Mouse (Mus musculus): ENCODE results near the gene Map4. TPM values are rescaled to one million over a fixed set of nuclear protein-coding genes. Genes with fewer than 3 reads are reported as not detected.
A peak's percentile ranks its signal among the peaks of the same experiment; 100 is the strongest.
"Not testable (repeated sequence)": the region's sequence is repeated elsewhere in the genome, so short reads cannot be mapped to it uniquely, and the experiment has no call there.

The Map4 gene
- polyA plus RNA-seq, 1 experiment from 2014 or later, result 82.4 TPM

DNA sequence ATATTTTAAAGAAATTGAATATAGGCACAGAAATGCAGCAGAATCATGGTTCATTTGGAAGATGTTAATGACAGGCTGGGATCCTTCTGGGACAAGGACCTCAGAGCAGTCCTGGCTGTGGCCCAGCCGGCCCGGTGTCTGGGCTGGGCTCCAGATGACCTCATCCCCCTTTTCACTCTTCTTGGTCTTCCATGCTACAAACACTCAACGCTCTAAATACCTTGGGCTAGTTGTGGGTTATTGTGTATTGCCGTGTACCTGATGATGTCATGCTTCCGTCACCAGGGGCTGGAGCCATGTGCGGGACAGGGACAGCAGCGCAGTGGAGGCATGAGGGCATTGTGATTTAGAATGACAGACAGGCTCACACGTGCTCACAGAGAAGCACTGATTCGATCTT, 139.1 kb downstream of the Map4 start:
- Histone ChIP-seq H3K4me3 (replicated peaks) (no peak overlapping the region), H3K27me3 (no peaks in the 10 kb centered on the region), H3K27ac (replicated peaks) (no peak overlapping the region), H3K9me3 (replicated peaks) (no peaks in the 10 kb centered on the region), H3K9ac (no peak overlapping the region), H3K4me1 (no peaks in the 10 kb centered on the region), H3K36me3 (peaks cover 75% of the 10 kb centered on the region), H3K4me2 (replicated peaks) (no peak overlapping the region)
- ATAC-seq (ENCODE audit: insufficient number of reproducible peaks, low FRiP score, low TSS enrichment, low read depth), result no peak
- 83% methylated on average over 9 of the region's 9 CpGs for WGBS

DNA sequence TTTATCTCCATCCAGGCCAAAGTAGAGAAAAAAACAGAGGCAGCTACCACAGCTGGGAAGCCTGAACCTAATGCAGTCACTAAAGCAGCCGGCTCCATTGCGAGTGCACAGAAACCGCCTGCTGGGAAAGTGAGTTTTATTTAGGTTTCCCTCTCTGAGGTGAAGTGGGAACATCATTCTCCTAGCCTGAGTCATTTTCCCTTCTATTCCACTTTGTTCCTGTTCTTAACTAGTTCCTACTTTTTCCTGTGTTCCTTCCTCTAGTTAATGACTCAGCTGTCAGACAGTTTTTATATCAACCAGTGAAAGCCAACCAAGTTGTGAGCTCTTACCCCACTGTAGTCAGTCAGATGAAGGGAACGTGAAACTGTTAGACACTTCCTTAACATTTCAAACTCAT, 139.8 kb downstream of the Map4 start:
- no peak overlapping the region; the same call in 1 of the 2 replicates for H3K27ac ChIP-seq (replicated peaks)
- H3K4me3 ChIP-seq (replicated peaks), result no peak overlapping the region
- H3K9ac ChIP-seq, result no peak overlapping the region
- ATAC-seq (ENCODE audit: insufficient number of reproducible peaks, low FRiP score, low TSS enrichment, low read depth), result no peak
- H3K4me1 ChIP-seq, result no peaks in the 10 kb centered on the region
- WGBS, result 86% methylated on average over 4 of the region's 4 CpGs
- no peak overlapping the region for H3K4me2 ChIP-seq (replicated peaks)
- no peaks in the 10 kb centered on the region for H3K27me3 ChIP-seq
- H3K9me3 ChIP-seq (replicated peaks), result no peaks in the 10 kb centered on the region
- peaks cover 73% of the 10 kb centered on the region for H3K36me3 ChIP-seq

DNA sequence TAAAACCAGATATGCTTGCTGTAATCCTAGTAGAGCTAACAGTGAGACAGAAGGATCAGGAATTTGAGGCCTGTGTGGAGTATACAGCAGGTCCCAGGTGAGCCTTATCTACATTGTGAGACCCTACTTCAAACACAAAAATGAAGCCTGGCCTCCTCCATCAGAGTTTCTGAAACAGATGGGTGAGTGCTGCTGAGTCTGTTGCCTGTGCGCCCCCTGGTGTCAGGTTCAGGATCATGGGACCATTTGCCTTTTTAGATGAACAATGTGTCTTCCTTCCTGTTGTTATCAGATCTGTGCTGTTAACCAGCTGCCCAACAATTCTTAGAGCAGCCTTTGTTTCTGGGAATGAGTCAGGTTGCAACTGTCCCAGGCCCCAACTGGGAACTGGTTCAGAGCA, 140.6 kb downstream of the Map4 start:
- Histone ChIP-seq H3K9ac (no peak overlapping the region), H3K4me3 (replicated peaks) (no peak overlapping the region), H3K36me3 (peaks cover 71% of the 10 kb centered on the region), H3K27me3 (no peaks in the 10 kb centered on the region), H3K9me3 (replicated peaks) (no peaks in the 10 kb centered on the region), H3K4me1 (no peaks in the 10 kb centered on the region), H3K4me2 (replicated peaks) (no peak overlapping the region), H3K27ac (replicated peaks) (no peak overlapping the region)
- no peak for ATAC-seq (ENCODE audit: insufficient number of reproducible peaks, low FRiP score, low TSS enrichment, low read depth)
- WGBS, result 5% methylated on average over 1 of the region's 1 CpGs

DNA sequence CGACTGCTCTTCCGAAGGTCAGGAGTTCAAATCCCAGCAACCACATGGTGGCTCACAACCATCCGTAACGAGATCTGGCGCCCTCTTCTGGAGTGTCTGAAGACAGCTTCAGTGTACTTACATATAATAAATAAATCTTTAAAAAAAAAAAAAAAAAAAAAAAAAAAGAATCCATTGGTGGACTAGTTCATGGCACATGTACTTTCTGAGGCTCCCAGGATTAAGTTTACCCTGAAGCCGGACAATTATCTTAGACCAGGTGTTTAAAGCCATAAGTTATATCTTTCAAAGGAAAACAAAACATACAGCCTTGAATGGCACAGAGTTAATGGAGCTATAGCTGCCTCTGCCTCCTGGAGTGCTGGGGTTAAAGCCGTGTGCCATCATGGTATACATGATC, 145.2 kb downstream of the Map4 start:
- ATAC-seq (ENCODE audit: insufficient number of reproducible peaks, low FRiP score, low TSS enrichment, low read depth); H3K27ac ChIP-seq (replicated peaks); H3K4me2 ChIP-seq (replicated peaks); H3K27me3 ChIP-seq; H3K9me3 ChIP-seq (replicated peaks); H3K4me1 ChIP-seq; H3K4me3 ChIP-seq (replicated peaks); H3K9ac ChIP-seq: not testable (repeated sequence)
- H3K36me3 ChIP-seq, result peaks cover 73% of the 10 kb centered on the region
- WGBS, result 73% methylated on average over 6 of the region's 7 CpGs

DNA sequence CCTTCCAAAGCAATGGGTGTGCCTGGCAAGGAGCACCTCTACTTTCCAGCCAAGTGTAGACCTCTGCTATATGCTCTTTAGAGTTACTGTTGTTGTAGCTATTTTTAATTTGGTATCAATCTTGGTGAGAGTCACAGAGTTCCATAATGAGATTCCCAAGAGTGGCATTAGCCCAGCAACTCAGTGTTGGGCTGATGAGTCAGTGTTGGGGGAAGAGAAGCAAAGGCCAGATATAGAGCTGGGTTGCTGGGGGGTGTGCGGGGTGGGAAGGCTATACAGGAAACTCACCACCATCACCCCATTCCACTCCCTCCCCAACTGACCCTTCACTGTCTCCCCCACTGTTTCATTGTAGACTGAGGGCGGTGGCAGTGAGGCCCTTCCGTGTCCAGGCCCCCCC, 149.8 kb downstream of the Map4 start:
- Histone ChIP-seq H3K4me3 (replicated peaks) (no peak overlapping the region), H3K9me3 (replicated peaks) (no peaks in the 10 kb centered on the region)
- WGBS, result 85% methylated on average over 3 of the region's 3 CpGs

DNA sequence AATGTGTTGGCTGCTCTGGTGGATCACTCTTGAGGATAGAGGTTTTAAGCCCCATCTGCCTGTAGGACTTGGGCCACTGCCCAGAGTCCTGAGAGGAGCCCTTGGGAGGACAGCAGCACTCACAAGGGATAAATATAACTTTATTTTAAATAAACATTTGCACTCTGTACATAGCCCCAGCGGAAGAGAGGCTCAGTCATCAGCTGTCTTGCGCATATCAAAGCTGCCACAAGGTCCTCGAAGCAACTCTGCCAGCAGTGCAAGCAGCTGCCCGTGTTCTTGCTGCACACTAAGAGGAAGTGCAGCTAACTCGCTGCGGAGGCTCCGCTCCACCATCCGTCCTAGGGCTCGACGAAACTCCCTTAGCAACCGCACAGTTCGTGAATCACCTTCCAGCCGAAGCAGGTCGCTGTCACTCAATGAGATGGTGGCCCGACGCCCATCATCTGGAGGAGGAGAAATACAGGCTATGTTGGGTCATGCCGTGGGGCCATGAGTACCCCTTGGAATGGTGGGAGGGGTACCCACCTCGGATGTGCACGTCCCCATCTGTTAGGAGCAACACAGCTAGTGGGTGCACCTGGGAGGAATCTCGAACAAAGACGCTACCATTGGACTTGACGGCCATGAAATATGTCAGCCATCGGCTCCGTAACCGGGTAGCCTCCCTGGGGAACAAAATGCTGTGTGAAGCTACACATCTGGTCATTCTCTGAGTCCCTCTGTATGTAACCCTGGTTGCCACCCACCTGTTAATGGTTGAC, 153.1 kb downstream of the Map4 start:
- H3K27ac ChIP-seq (replicated peaks), result peak overlapping the region; percentile 51; the same call in 1 of the 2 replicates
- no peaks in the 10 kb centered on the region for H3K9me3 ChIP-seq (replicated peaks)
- H3K36me3 ChIP-seq, result peaks cover 99% of the 10 kb centered on the region
- H3K4me3 ChIP-seq (replicated peaks), result no peak overlapping the region
- H3K27me3 ChIP-seq, result no peaks in the 10 kb centered on the region
- no peaks in the 10 kb centered on the region for H3K4me1 ChIP-seq
- no peak overlapping the region for H3K9ac ChIP-seq
- WGBS, result 84% methylated on average over 25 of the region's 25 CpGs
- peak; percentile 64 for ATAC-seq (ENCODE audit: insufficient number of reproducible peaks, low FRiP score, low TSS enrichment, low read depth)
- no peak overlapping the region for H3K4me2 ChIP-seq (replicated peaks)

More for the DNA sequence above, 149.8 kb downstream of the Map4 start:
- no peak for ATAC-seq (ENCODE audit: insufficient number of reproducible peaks, low FRiP score, low TSS enrichment, low read depth)
- Histone ChIP-seq H3K27ac (replicated peaks) (no peak overlapping the region), H3K4me2 (replicated peaks) (no peak overlapping the region), H3K36me3 (peaks cover 92% of the 10 kb centered on the region), H3K27me3 (no peaks in the 10 kb centered on the region), H3K4me1 (no peaks in the 10 kb centered on the region), H3K9ac (no peak overlapping the region)

DNA sequence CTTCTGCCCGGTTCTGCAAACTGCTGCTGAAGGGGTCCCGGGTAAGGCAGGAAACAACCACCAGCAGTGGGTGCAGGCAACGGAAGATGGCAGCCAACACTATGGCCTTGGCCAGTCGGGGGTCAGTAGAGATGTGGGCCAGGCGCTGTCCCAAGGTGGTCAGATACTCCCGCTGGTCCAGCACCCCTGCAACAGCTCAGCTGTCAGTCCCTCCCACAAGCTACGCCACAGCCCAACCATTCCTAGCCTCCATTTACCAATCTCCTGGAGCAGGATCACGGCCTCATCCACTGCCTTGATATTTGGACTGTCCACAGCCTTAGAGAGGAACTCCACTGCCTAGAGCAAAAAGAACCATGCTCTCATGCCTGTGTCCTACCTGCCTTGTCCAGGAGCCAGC, 154.4 kb downstream of the Map4 start:
- ATAC-seq (ENCODE audit: insufficient number of reproducible peaks, low FRiP score, low TSS enrichment, low read depth), result no peak
- no peak overlapping the region for H3K4me3 ChIP-seq (replicated peaks)
- H3K4me1 ChIP-seq, result no peaks in the 10 kb centered on the region
- peaks cover 100% of the 10 kb centered on the region for H3K36me3 ChIP-seq
- no peaks in the 10 kb centered on the region for H3K27me3 ChIP-seq
- H3K9me3 ChIP-seq (replicated peaks), result no peaks in the 10 kb centered on the region
- H3K4me2 ChIP-seq (replicated peaks), result no peak overlapping the region
- H3K27ac ChIP-seq (replicated peaks), result no peak overlapping the region
- WGBS, result 90% methylated on average over 8 of the region's 8 CpGs
- H3K9ac ChIP-seq, result no peak overlapping the region

DNA sequence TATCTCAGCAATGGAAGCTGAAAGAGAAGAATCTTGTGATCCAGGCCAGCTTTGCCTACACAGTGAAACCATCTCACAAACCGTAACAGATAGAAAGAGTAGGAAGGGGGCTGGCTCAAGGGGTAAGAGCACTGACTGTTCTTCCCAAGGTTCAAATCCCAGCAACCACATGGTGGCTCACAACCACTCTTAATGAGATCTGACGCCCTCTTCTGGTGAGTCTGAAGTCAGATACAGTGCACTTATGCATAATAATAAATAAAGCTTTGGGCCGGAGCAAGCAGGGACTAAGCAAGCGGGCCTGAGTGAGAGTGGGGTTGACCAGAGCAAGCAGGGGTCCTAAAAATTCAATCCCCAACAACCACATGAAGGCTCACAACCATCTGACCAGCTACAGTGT, 162.0 kb downstream of the Map4 start:
- Histone ChIP-seq H3K4me2 (replicated peaks) (no peak overlapping the region), H3K36me3 (peaks cover 92% of the 10 kb centered on the region), H3K27me3 (no peaks in the 10 kb centered on the region), H3K4me1 (no peaks in the 10 kb centered on the region), H3K27ac (replicated peaks) (no peak overlapping the region), H3K4me3 (replicated peaks) (no peak overlapping the region), H3K9ac (no peak overlapping the region), H3K9me3 (replicated peaks) (no peaks in the 10 kb centered on the region)
- ATAC-seq (ENCODE audit: insufficient number of reproducible peaks, low FRiP score, low TSS enrichment, low read depth), result no peak
- 87% methylated on average over 4 of the region's 4 CpGs for whole genome bisulfite sequencing

DNA sequence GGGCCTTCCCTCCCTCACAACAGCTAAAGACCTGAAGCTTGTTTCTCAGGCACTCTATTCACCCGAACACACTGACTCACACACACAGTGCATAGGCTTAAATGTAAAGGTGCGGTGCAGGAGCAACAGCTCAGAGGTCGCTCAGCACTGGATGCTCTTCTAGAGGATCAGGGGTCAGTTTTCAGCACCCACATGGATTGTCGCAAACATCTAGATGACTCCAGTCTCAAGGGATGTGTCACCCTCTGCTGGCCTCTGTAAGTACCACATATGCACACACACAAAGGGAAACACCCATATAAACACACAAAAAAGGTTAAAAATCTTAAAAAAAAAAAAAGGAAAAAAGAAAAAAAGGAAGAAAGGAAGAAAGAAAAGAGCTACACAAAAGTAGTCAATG, 163.5 kb downstream of the Map4 start:
- Histone ChIP-seq H3K4me3 (replicated peaks) (no peak overlapping the region), H3K4me1 (no peaks in the 10 kb centered on the region; the same call in 1 of the 2 replicates), H3K9me3 (replicated peaks) (no peaks in the 10 kb centered on the region), H3K36me3 (peaks cover 91% of the 10 kb centered on the region), H3K27ac (replicated peaks) (no peak overlapping the region), H3K27me3 (no peaks in the 10 kb centered on the region), H3K4me2 (replicated peaks) (no peak overlapping the region), H3K9ac (no peak overlapping the region)
- no peak for ATAC-seq (ENCODE audit: insufficient number of reproducible peaks, low FRiP score, low TSS enrichment, low read depth)
- WGBS, result 96% methylated on average over 4 of the region's 4 CpGs

DNA sequence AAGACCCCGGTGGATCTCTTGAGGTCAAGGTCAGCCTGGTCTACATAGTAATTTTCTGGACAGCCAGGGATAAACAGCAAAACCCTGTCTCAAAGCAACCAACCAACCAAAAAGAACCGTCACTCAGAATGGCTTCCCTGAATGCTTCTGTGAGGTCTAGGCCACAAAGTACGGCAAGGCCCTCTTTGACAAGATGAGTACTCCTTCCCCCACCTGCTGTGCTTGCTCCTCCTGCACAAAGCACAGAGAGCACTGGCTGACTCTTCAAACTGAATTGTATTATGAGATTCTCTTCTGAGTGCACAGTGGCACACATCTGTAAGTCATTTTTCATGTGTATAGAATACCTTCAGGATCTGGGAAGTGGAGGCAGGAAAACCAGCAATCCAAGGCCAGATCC, 166.5 kb downstream of the Map4 start:
- H3K9ac ChIP-seq, result no peak overlapping the region
- H3K27me3 ChIP-seq, result no peaks in the 10 kb centered on the region
- H3K4me2 ChIP-seq (replicated peaks), result no peak overlapping the region
- H3K4me1 ChIP-seq, result peaks cover 12% of the 10 kb centered on the region
- WGBS, result 89% methylated on average over 3 of the region's 3 CpGs
- H3K27ac ChIP-seq (replicated peaks), result no peak overlapping the region
- H3K4me3 ChIP-seq (replicated peaks), result no peak overlapping the region
- no peaks in the 10 kb centered on the region for H3K9me3 ChIP-seq (replicated peaks)
- no peak for ATAC-seq (ENCODE audit: insufficient number of reproducible peaks, low FRiP score, low TSS enrichment, low read depth)
- H3K36me3 ChIP-seq, result peaks cover 68% of the 10 kb centered on the region

DNA sequence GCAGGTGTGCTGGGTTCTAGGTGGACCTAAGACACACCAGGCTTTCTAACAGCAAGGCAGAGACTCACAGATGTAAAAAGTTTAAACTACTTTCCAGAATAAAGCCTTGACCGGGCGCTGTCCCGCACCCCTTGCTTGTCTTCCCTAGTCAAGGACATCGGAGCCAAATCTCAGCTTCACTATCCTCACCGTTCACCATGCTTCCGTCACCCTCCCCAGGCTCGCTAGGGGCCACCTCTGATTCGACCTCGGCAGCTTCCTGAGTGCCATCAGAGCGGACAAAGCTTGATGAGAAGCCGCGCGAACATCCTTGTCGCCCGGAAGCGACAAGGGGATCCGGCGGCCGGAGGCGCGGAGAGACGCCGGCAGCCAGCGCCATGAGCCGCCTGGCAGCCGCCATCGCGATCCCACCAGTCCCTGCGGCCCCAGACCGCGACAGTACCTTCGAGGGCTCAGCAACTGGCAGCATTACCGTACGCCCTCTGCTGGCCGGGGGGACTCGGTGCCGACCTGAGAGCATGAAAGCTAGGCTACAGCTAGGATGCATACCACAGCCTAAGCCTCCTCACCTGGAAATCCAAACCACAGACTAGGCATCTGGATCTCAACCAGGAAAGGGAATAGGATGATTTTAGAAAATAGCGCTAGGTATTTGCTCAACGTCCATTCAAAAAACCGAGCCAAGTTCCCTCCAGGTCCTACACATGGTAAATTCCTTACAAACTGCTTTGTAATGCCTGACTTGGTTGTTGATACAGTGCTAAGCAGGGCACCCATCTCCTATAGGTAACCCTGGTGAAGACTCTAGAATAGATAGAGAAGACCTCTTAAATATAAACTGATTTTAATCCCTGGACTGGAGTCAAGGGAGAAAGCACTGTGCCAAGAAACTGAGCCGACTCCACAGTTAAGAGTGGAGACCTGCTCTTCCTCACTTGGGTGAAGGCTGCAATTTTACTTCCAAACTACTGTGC, 169.7 kb downstream of the Map4 start:
- Histone ChIP-seq H3K36me3 (peaks cover 72% of the 10 kb centered on the region), H3K4me2 (replicated peaks) (peak overlapping the region; percentile 73), H3K27me3 (no peaks in the 10 kb centered on the region), H3K4me3 (replicated peaks) (peak overlapping the region; percentile 82), H3K4me1 (peaks cover 12% of the 10 kb centered on the region), H3K9ac (peak overlapping the region; percentile 62), H3K27ac (replicated peaks) (peak overlapping the region; percentile 13; the same call in 1 of the 2 replicates), H3K9me3 (replicated peaks) (no peaks in the 10 kb centered on the region)
- WGBS, result 3% methylated on average over 41 of the region's 41 CpGs
- ATAC-seq (ENCODE audit: insufficient number of reproducible peaks, low FRiP score, low TSS enrichment, low read depth), result peak; percentile 90
